Mouse (Mus musculus) stomach, postnatal 0 days (tissue): Measurements from ENCODE around the gene Uimc1.

ENCODE experiments used
- CTCF ChIP-seq: IDR thresholded peaks from 2 replicates; pipeline ENCODE4 v1.5.1; 2016; ENCODE audit warnings: antibody characterized with exemption, low read depth, mild to moderate bottlenecking, moderate library complexity
- EP300 ChIP-seq: optimal IDR thresholded peaks from 2 replicates; pipeline ENCODE3; 2016; ENCODE audit warnings: antibody characterized with exemption

DNA sequence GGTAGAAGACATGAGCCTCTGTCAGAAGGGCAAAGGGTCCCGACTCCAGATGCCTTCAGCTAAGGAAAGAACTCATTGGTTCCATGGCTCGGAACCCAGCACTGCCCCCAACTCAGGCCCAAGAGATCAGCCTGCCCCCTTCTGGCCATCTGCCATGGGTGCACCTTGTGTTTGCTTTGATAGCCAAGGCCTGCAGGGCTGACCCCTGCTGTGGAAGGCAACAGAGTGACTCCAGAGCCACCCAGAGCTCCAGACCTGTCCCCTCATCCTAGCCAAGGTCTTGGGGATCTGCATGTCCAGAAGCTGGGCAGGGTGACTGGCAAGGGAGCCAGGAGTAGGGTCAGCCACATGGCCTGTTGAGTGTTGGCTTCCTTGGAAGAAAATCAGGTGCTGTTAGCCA lies 116.5 kb downstream of the Uimc1 start:
- TF ChIP-seq CTCF (peak; percentile 46), EP300 (no peak)
